Mouse (Mus musculus): Measurements from ENCODE around the gene Col6a2.

Gene Col6a2

GRCm38 (mm10) chr10:76636026-76636425 is 12.6 kb upstream of the Col6a2 start:
- no peak for DNase-seq (ENCODE audit: low spot score)

GRCm38 (mm10) chr10:76634584-76634983 is 11.2 kb upstream of the Col6a2 start:
- no peak for DNase-seq (ENCODE audit: low spot score)

- DNase-seq (ENCODE audit: low spot score), result no peak
Observed at GRCm38 (mm10) chr10:76634094-76634571, 10.7 kb upstream of the Col6a2 start.

- DNase-seq (ENCODE audit: low spot score), result no peak
Observed at GRCm38 (mm10) chr10:76632630-76633029, 9.2 kb upstream of the Col6a2 start.

- DNase-seq (ENCODE audit: low spot score), result no peak
Observed at GRCm38 (mm10) chr10:76630657-76631056, 7.2 kb upstream of the Col6a2 start.

GRCm38 (mm10) chr10:76627714-76628113 is 4.3 kb upstream of the Col6a2 start:
- no peak for DNase-seq (ENCODE audit: low spot score)

GRCm38 (mm10) chr10:76624903-76625302 is 1.5 kb upstream of the Col6a2 start:
- DNase-seq (ENCODE audit: low spot score), result no peak

- DNase-seq (ENCODE audit: low spot score), result peak; percentile 10
Observed at GRCm38 (mm10) chr10:76623734-76624133, 304 bp upstream of the Col6a2 start.

- DNase-seq (ENCODE audit: low spot score), result no peak
Observed at GRCm38 (mm10) chr10:76622411-76622810, 1.0 kb downstream of the Col6a2 start.

GRCm38 (mm10) chr10:76612473-76612872 is 11.0 kb downstream of the Col6a2 start:
- no peak for DNase-seq (ENCODE audit: low spot score)

- no peak for DNase-seq (ENCODE audit: low spot score)
Observed at GRCm38 (mm10) chr10:76602690-76603089, 20.7 kb downstream of the Col6a2 start.

- DNase-seq (ENCODE audit: low spot score), result no peak
Observed at GRCm38 (mm10) chr10:76596338-76596737, 27.1 kb downstream of the Col6a2 start.

GRCm38 (mm10) chr10:76590197-76590596 is 33.2 kb downstream of the Col6a2 start:
- no peak for DNase-seq (ENCODE audit: low spot score)

- no peak for DNase-seq (ENCODE audit: low spot score)
Observed at GRCm38 (mm10) chr10:76586190-76586589, 37.2 kb downstream of the Col6a2 start.

GRCm38 (mm10) chr10:76584138-76584537 is 39.3 kb downstream of the Col6a2 start:
- peak; percentile 2 for DNase-seq (ENCODE audit: low spot score)

GRCm38 (mm10) chr10:76576920-76577319 is 46.5 kb downstream of the Col6a2 start:
- no peak for DNase-seq (ENCODE audit: low spot score)

GRCm38 (mm10) chr10:76575374-76575773 is 48.1 kb downstream of the Col6a2 start, which contains the start of gene Ftcd:
Ftcd (plus strand) TSS chr10:76575648.
- DNase-seq (ENCODE audit: low spot score), result no peak

- DNase-seq (ENCODE audit: low spot score), result no peak
Observed at GRCm38 (mm10) chr10:76572151-76572550, 51.3 kb downstream of the Col6a2 start.

GRCm38 (mm10) chr10:76571070-76571469 is 52.4 kb downstream of the Col6a2 start:
- no peak for DNase-seq (ENCODE audit: low spot score)

GRCm38 (mm10) chr10:76569996-76570685 is 53.3 kb downstream of the Col6a2 start:
- DNase-seq (ENCODE audit: low spot score), result no peak

- no peak for DNase-seq (ENCODE audit: low spot score)
Observed at GRCm38 (mm10) chr10:76561972-76562371, 61.5 kb downstream of the Col6a2 start, which contains the start of gene Spatc1l. Spatc1l (plus strand) TSS chr10:76562272.

- DNase-seq (ENCODE audit: low spot score), result no peak
Observed at GRCm38 (mm10) chr10:76554061-76554460, 69.4 kb downstream of the Col6a2 start.

- DNase-seq (ENCODE audit: low spot score), result no peak
Observed at GRCm38 (mm10) chr10:76551556-76551955, 71.9 kb downstream of the Col6a2 start.

- DNase-seq (ENCODE audit: low spot score), result peak; percentile 9
Observed at GRCm38 (mm10) chr10:76550458-76550857, 73.0 kb downstream of the Col6a2 start.

All from retina, embryonic 14.5 days (tissue).